Mouse (Mus musculus): Measurements from ENCODE around the gene Tjp3.

GRCm38 (mm10) chr10:81279496-81279895 lies 11.9 kb downstream of the Tjp3 start:
- TF ChIP-seq CTCF (conservative IDR thresholded peaks at IDR 0.05; ENCODE audit: insufficient read depth, insufficient read length, low read depth, low read length): no peak
- TF ChIP-seq POLR2A (IDR thresholded peaks at IDR 0.05; ENCODE audit: low read depth, low read length): no peak

Measured in kidney, adult 2 months (tissue).